Mouse (Mus musculus) natural killer cell, adult 2 months (primary cell): ENCODE results near the gene Fancc.

Experiments
- DNase-seq, 2 experiments: peaks; one replicate each; pipeline ENCODE4 v3.0.0; 2022; ENCODE audit warnings: low spot score in 2 of 2

Fancc gene

GRCm38 (mm10) chr13:63247631-63248030, 249.4 kb downstream of the Fancc start:
- DNase-seq, result no peak

DNA sequence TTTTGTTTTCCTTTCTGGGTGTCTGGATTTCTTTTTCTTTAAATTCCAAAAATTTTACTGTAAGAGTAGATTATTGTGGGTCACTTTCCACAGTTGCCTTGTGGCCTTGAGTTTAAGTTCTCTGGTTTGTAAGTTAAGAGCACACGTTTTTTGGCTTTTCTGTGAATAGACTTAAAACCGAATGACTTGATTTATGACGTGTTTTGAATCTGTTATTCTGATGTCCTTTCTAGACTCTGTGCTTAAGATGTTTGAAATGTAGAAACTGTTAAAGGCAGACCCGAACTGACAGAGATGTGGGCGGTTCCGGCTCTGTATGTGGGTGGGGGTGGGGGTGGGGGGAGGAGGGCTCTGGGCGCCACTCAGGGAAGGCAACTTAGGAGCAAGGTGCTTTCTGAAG, 250.0 kb downstream of the Fancc start:
- DNase-seq, result no peak

DNA sequence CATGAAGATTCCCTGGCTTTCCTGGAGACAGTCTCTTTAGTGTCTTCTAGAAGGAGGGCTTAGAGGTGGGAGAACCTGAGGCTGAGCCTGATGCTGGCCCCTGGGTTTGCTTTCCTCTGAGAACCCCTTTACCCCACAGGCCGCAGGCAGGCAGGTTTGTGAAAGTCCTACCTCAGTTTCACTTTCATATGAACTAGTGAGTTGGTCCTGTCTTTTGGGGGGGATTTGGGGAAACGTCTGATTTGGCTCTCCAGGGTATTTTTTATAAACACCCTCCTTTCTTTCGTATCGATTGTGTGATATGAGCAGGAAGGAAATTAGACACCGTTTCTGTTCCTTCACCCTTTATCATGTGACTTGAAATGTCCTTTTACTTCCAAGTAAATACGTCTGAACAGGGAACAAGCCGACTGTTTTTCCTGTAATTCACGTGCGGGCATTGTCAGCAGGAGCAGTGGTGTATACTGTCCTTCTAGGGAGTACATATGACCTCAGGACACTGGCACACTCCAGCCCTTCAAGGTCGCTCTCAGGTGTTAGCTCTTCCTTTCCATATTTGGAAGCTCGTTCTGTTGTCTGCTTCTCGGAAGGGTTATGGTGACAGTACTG, 250.6 kb downstream of the Fancc start:
- no peak for DNase-seq

DNA sequence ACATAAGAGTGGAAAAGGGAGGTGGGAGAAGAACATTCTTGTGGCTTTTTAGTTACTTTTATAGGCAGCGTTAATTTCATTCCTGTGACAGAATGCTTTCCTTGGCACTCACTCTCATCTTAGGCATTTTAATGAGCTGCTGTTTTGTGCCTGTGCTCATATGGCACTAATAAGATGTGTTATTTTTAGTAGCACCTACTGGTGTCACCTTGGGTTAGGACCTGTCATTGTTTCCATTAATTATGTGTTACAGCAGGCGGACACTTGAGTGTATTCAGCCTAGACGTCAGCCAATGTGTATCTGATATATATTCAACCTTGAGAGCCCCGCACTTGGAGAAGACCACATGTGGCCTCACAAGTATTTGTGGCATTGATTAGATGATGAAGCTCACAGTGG, 251.3 kb downstream of the Fancc start:
- DNase-seq, result no peak

- DNase-seq, result no peak
Observed at GRCm38 (mm10) chr13:63245218-63245617, 251.9 kb downstream of the Fancc start.

DNA sequence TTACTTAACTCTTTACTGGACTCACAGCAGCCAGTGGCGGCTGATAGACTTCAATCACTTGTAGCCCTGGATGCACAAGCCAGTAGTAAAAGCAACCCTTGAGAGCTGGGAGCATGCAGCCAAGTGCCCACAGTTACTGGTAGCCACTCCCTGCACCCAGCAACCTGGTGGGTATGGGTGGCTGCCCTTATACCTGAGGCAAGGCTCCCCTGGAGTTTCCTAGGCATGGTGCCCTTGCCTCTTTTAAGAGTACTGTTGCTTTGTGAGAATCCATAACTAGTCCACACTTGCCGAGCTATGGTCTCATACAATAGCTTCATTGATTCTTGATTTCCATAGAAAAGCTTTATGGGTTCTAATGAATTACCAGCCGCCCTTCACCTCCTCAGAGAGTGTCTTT, 252.7 kb downstream of the Fancc start:
- no peak for DNase-seq

GRCm38 (mm10) chr13:63243586-63243985, 253.5 kb downstream of the Fancc start:
- DNase-seq, result peak in 1 of 2 experiments; percentile 42

DNA sequence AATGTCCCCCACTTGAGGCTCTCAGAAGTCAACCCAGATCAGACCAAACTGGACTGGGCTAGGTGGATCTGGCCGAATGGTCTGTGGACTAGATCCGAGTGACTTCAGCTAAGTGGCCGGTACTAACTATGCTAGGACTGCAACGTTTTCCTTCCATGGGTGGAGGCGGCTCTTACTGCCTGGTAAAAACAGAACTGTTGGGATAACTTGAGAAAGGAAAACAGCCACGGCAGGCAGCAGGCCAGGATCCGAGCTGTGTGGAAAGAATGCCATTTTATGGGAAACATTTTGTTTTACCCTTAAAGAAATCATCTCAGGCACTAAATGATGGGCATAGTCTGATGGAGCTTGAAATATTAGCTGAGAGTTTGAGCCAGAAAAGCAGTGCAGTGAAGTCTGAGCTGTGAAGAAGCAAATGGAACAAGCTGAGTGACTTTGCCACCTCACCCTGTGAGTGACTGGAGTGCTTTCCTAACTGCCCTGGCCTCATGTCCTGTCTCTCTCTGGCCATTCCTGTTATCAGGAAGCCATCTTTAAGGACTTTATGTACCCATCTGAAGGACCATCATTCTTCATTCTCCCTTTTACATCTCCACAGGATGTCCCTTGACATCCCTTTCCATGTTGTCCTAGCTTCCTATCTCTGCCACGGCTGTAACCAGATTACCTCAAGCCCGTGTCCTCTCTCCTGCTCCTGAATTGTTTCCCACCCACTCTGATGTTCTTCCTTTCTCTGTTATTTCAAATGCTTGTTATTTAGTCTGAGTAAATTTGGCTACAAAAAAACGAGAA, 254.5 kb downstream of the Fancc start:
- DNase-seq, result no peak

DNA sequence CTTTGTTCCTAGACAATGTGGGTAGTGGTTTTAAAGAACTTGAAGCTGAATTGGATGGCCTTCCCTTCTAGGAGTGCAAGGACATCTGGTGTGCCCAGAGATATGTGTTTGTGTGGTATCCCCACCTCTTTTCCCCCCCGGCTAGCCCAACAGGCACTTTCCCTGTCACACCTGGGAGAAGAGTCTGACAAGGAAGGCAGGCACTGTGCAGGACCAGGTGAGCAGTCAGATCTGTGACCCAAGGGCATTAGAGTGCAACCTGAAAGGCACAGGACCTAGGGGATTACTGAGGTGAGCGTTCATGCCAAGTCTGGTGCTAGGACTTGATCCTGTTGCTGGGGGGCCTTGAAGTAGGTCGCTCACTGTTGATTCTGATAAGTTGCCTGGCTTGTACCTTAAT, 255.4 kb downstream of the Fancc start:
- no peak for DNase-seq

DNA sequence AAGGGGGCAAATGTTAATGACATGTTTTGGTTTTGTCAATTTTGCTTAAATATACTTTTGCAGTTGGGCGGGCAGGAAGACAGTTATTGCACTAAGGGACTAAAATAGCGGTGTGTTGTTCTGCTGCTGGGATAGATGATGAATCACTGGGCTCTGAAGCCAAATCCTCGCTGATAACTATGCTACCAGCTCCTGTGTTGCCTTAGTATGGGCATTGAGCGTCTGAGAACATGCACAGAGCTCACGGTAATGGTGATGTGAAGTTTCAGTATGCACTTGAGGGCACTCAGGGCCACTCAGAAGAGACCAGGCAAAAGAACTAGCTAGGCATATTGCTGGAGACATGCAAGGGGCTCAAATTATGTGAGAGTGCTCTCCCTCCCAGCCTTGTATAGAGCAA, 256.2 kb downstream of the Fancc start:
- DNase-seq, result no peak

- DNase-seq, result peak; percentile 48 to 66
Observed at GRCm38 (mm10) chr13:63239877-63240671, 257.0 kb downstream of the Fancc start.

GRCm38 (mm10) chr13:63239301-63239804, 257.7 kb downstream of the Fancc start:
- DNase-seq, result no peak

GRCm38 (mm10) chr13:63238045-63238444, 259.0 kb downstream of the Fancc start:
- no peak for DNase-seq

GRCm38 (mm10) chr13:63236159-63236893, 260.8 kb downstream of the Fancc start:
- no peak for DNase-seq

DNA sequence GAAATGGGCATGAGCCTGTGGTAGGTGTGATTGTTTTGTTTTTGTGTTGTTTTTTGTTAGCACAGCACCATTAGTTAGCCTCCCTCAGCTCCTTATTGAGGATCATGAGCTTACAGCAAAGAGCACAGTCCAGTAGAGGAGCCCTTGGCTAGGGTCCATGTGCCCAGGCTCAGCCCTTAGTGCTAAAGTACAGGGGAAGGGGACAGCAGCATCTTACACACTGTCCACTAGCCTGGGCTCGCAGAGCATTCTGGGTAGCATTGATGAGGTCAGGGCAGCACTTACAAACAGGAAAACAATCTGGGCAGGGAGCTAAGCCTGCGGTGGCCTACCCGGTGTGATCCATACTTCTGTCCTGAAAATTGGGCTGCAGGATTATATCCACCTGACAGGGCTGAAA, 261.5 kb downstream of the Fancc start:
- DNase-seq, result no peak
